Mouse (Mus musculus) testis, postnatal 10 days (tissue): Measurements from ENCODE around the gene Zfp646.
"Not testable (repeated sequence)": the region's sequence is repeated elsewhere in the genome, so short reads cannot be mapped to it uniquely, and the experiment has no call there.

Source experiments
- DNase-seq: peaks from one replicate; pipeline ENCODE4 v3.0.0; 2021; ENCODE audit warnings: low spot score

Gene Zfp646

DNA sequence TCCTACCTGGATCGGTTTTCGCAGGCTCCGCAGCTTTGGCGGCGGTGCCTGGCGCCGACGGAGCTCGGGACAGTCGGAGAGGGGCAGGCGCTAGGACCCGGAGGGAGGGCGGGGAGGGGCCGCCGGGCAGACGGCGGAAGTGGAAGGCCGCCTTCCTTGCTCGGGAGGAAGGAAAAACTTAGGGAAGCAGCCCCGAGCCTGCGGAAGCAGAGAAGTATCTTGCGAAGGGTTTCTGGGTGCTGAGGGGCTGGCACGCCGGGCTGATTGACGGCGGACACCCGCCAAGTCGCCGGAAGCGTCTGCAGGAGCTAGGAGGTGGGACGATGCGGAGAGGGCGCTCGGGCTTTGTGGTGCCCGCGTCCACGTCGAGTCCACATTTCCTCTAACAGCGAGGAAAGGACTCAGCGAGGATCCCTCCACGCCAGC lies at the start of gene Zfp646:
TSS of gene Zfp646 (plus strand) at position 181 of the 426 bp plus-strand sequence.
- DNase-seq: peak; percentile 82

DNA sequence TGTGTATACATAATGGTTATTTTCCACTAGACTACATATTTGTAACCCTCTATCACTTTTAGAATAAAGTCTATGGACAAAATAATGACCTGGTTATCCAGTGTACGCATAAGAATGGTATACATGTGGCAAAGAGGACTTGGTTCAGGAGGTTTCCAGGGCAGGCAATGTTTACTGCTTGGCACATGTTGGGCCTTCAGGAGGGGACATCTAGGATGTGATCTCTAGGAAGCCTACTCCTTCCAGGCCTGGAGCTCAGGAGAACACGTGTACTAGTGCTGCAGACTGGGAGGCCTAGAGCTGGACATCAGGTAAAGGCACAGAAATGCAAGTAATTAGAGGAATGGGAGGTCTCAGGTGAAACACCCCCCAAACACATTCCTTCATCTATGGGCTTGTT lies 40.5 kb upstream of the Zfp646 start:
- DNase-seq: no peak

DNA sequence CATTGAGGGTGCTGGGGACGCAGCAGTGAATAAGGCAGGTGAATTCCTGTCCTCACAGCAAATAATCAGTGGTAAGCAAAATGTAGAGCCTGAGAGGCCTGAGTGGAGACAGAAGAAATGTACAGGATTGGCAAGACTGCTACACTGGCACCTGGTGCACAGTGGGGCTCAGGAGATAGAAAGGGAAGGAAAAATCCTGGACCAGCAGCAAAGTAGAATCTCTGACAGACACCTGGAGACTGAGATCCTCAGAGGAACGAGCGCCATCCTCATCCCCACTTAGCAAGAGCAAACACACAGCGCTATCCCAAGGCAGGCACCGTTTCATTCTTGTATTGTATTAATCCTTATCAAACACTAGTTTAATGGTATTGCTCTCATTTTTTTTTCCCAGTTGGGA lies 38.5 kb upstream of the Zfp646 start:
- DNase-seq: no peak

DNA sequence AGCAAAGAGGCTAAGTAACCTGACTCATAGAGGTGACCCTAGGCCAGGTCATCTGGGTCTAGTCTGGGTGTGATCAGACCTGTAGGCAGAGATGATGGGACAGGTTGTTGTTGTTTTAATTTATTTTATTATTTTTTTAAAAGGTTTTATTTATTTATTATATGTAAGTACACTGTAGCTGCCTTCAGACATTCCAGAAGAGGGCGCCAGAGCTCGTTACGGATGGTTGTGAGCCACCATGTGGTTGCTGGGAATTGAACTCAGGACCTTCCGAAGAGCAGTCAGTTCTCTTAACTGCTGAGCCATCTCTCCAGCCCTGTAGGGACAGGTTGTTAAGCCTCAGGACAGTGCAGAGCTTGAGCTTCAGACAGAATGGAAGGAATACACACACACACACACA lies 38.1 kb upstream of the Zfp646 start:
- not testable (repeated sequence) for DNase-seq

DNA sequence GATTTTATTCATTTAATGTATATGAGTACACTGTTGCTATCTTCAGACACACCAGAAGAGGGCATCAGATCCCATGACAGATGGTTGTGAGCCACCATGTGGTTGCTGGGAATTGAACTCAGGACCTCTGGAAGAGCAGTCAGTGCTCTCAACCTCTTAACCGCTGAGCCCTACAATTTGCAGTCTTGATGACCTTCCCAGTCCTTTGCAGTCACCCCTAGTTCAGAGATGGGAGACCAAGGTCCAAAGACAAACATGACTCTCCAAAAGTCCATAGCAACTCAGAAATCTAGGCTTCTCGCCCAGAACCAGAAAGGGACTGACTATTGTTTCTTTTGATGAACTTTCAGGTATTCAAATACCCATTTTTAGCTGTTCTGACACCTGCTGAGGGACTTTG lies 36.0 kb upstream of the Zfp646 start:
- not testable (repeated sequence) for DNase-seq

DNA sequence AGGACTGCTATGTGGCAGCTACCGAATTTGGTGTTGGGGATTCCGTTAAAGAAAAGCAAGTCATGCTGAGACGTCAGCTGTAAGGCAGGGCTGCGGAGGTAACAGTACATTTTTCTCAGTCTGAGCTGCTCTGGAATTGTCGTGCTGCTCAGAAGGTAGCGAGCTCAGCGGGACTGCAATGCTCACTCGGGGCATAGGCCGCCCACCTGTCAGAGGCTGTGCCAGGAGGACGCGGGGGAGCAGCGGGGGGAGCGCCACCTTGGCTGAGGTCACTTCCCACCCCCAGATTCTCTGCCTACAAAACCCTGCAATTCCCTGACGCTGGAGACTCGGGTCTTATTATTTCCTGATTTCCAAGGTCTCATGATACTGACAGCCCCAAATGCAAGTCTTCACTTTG lies 35.1 kb upstream of the Zfp646 start:
- DNase-seq: peak; percentile 82

DNA sequence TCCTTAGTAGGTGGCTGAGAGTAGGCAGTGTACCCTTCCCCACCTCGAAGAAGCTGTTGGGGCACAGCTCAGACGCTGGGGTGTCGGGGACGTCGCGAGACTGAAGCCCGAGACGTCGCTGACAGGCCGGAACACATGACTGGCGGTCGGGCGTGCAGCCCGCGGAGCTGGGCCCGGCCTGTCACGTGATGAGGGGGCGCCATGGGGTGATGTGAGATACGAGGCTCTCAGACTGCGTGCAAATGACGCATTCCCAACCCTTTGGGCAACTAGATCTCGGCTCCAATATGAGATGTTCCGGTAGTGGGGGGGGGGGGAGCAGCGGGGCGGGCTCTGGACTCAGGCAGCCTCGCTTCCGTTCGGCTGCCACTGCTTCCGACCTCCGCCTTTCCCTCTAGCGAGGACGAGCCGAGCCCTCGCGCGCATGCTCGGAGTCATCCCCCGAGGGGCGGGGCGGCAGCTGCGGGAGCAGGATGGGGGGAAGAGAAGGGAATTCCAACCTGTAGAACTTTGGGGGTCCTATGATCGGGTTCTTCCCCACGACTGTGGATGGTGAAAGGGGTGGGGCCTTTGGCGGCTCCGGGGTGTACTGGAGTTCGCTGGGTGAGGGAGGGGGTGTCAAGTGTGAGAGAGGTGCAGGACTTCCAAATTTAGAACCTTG lies 34.6 kb upstream of the Zfp646 start:
- peak; percentile 96 for DNase-seq

DNA sequence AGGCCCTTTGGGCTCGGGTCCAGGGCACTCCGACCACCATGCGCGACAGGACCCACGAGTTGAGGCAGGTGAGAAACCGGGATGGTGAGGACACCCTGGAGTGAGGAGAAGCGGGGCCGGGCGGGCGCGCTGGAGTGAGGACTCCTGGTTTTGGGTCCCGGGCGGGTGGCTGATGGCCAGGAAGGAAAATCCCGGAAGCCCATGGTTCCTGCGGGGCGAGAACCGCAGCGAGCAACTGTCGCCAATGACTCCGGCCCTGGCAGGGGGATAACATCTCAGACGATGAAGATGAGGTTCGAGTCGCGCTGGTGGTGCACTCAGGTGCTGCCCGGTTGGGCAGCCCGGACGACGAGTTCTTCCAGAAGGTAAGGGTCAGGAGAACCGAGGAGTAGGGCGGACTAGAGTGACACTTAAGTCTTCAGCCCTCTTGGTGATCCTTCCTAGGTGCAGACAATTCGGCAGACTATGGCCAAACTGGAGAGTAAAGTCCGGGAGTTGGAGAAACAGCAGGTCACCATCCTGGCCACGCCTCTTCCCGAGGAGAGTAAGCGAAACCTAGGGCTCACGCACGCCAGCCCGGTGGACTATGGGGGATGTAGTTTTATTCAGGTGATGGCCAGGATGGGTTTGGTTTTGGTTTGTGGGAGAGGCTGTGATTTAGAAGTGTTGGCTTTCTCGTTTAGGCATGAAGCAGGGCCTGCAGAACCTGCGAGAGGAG lies 33.9 kb upstream of the Zfp646 start:
- DNase-seq: peak; percentile 86

DNA sequence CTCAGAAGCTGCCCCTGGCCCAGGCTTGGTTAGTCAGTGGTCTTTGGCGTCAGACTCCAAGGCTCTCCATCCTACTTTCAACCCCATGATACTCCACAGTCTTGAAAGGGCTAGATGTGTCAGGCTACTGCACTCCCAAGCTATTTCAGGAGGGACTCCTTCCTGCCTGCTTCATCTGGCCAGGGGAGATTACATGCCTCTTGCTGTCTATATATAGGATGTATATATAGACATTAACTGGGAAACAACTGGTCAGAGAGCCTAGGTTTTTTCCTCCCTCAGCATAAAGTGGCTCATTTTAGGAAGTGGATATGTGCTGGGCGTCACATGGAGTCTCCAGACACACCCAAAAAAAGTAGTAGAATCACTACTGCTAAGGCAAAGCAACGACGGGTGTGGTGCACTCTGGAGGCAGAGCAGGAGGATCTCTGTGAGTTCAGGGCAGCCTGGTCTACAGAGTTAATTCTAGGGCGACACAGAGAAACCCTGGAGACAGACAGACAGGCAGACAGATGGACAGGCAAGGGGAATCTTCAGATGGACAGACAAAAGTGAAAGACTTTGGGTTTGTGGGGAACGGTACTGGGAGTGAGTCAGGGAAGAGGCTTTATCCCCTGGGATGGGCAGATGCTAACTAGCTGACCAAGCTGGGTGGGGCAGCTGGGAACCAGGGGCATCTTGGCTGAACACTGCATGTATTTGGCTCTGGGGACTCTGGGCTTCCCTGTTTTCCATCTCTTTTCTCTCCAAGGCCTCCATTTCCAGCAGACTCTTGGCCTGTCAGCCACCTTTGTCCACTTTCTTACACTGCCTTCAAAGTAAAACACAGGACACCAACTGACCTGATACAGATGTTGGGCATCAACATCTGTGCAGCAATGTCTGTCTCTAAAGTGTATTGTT lies 25.8 kb upstream of the Zfp646 start:
- no peak for DNase-seq

DNA sequence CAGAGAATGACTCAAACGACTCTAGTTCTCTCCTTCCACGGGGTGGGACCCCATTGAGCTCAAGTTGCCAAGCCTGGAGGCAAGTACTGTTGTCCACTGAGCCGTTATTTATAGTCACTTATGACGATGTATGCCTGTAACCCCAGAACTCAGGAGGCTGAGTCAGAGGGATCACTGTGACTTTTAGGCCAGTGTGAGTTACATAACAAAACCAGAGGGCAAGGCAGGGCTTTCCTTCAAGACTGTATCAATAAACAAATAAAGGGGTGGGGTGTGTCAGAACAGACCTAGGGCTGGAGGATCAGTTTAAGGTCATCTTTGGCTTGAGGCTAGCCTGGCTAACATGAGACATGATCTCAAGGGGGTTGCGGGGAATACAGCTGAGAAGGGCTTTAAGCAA lies 25.1 kb upstream of the Zfp646 start:
- no peak for DNase-seq

DNA sequence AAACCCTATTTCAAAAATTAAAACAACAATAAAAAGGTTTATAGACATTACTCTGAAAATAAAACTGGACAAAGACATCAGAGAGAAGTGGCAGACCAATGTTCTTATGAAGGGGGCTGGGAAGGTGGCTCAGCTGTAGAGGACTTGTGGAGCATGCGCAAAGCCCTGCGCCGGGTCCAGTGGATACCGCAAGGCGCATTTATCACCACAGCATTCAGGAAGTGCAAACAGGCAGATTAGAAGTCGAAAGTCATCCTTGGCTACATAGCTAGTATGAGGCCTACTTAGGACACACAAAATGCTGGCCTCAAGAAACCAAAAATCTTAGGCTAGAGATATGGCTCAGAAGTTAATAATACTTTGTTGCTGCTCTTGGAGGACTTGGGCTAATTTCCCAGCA lies 17.8 kb upstream of the Zfp646 start:
- no peak for DNase-seq

DNA sequence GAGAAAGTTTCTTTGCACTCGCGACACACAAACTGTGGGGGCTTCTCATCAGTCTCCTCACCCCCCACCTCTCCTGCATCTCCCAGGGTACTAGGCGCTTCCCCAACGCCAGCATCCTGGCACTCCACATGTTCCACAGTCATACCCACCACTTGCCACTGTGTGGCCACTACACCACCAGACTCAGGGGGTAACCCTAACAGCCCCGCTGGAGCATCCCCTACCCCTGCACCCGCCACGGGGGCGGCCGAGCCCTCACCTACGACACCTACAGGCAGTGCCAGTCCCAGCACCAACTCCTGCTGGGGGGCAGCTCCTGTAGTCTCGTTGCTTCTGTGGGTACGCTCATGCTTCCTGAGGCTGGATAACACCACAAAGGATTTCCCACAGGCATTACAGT lies 9.6 kb upstream of the Zfp646 start:
- DNase-seq: no peak

DNA sequence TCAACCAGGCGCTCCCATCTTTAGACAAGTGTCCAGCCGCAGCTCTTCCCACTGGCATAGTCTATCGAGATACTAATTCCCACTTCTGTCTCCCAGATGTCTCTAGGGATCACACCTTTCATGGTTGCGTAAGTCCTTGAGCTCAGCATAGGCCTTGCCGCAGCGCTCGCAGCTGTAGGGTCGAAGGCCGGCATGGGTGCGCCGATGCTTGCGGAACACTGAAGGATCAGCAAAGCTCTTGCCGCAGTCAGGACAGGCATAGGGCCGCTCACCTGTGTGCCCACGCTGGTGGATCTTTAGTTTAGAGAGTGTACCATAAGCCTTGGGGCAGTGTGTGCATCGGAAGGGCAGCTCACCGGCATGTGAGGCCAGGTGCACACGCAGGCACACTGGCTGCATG lies 8.4 kb upstream of the Zfp646 start:
- no peak for DNase-seq

DNA sequence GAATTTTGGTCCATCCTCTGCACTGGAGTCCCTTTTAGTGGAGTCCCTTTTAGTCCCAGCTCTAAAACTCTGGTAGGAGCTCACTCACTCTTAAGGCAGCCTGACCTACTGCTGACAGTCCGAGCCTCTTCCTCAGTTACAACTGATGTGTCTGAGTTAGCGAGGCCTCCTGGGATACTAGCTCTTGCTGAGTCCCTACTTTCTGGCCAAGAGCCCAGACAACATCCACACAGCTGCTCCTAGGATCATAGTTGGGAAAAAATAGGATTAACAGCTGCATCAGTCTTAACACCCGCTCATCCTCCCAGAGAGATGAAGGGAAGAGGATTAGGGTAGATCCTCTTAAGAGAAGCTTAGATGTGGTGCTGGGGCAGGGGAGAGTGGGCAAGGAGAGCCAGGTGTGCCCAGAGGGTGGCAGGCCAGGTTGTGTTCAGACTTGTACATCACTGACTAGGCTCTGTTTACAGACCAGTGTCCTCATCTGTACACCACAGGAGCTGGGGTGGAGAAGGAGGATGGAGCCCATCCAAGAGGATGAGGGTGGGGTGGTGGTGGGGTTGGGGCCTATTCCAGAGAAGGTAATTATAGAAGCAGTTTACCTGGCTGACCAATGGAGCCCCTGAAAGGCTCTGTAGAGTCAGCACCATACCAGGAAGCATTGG lies 6.7 kb upstream of the Zfp646 start:
- DNase-seq: no peak

DNA sequence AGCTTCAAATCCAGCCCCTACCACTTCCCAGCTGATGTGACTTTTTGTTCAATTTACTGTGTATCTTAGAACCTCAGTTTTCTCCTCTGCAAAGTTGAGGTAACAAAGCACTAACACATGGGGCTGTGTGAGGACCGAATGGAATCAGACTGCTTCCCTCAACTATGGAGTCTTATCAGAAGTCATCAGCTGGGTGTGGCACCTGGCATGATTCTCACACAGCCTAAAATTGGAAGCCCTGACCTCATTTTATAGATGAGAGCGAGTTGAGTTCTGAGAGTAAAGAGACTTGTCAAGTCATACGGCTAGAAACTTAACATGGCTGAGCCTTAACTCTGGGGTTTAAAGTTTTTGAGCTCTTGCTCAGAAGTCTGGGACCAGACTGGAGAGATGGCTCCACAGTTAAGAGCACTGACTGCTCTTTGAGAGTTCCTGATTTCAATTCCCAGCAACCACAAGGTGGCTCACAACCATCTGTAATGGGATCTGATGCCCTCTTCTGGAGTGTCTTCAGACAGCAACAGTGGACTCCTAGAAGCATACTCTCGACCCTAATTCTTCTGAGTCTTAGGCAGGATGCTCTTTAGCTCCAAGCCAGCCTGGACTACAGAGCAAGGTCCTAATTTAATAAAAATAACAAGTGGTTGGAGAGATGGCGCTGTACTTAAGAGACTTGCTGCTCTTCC lies 5.7 kb upstream of the Zfp646 start:
- DNase-seq: no peak

DNA sequence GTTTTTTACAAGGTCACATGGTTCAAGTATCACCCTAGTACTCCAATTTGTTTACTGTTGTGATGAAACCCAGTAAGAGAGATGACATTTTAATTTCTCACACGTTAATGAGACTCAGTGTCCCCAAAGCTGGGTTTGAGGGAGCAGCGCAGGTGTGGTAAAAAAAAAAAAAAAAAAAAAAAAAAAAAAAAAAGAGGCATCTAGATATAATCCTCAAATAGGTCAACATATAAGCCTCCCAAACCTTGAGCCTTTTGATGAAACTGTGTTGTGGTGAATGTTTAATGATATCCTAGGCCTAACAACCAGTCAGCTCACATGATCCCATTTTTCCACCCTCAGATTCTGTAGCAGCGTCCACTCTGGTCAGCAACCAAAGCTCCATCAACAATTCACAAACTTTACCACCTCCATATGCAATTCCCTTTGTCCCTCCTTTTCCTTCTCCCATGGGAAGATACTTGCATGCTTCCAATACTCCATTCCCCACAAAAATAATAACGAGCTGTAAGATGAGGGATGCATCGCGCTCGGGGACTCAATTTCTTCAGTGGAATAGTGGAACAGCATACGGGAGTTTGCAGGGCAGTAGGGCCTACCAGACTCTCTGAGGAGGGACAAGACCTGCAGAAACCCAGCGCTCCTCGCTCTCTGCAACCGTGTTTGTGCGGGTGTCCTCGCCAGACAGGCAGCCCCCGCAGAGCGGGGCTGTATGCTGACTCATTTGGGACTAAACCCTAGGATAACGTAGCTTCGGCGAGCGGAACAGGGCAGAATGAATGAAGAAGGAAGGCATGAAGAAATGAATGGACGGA lies 1.0 kb upstream of the Zfp646 start:
- DNase-seq: no peak

DNA sequence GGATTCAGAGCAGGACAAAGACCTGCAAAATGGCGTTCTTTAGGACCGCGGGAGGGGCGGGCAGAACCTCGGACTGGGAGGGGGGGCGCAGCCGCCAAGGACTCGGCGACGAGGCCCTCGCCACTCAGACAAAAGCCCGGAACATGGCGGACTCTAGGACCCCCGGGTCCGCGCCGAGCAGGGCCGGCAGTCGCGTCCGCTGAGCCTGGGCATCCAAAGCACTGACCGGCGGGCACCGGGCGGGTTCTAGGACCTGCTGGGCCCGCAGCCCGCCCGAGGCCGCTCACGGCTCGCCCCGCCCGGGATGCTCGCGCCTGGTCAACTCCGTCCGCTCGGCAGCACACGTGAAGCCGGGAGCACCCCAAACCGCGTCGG lies 407 bp upstream of the Zfp646 start:
- DNase-seq: peak; percentile 96

DNA sequence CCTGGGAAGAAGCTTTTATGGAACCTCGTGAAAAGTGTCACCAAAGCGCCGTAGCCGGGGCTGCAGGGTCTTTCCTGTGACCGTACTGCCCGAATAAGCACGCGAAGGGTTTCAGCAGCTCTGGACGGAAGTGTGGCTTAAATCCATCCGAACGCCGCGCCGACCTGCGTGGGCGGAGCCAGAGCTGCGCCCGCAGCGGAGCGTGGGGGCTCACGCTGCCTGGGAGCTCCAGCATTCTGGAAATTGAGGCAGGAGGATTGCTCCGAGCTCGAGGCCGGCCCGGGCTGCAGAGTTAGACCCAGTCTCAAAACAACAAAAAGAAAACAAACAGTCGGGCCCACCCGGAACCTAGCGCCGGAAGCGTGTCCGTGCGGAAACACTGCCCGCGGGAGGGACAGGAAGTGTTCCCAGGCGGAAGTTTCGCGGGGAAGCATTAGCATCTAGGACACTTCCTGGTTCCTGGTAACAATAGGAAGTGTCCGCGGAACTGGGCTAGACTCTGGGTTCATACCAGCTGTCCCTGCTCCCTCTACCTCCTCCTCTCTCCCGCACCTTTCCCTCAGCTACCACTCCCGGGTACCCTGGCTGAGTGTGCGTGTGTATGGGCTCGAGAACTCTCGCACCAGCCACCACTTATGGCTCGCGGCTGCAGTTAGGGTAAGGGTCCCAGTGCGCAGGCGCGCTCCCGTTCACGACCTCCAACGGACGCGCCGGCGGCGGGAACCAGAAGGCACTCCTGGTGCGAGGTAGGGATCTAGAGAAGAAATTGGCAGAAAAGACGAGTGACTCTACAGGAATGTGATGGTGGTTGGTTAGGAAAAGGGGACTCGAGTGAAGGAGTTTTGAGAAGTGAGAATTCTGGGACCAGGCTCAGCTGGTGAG lies 687 bp downstream of the Zfp646 start, which contains the start of gene Zfp668:
TSS of gene Zfp668 (minus strand) at position 362 of the 882 bp plus-strand sequence.
- peak; percentile 90 for DNase-seq

DNA sequence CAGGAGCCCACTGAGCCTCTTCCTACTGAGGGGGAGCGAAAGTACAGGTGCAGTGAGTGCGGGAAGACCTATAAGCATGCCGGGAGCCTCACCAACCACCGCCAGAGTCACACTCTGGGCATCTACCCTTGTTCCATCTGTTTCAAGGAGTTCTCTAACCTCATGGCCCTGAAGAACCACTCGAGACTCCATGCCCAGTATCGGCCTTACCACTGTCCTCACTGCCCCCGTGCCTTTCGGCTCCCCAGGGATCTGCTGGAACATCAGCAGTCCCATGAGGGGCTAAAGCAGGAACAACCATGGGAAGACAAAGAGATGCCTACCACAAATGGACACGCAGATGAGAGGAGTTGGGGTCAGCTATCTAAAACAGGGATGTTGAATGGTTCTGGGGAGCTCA lies 3.3 kb downstream of the Zfp646 start:
- DNase-seq: no peak

DNA sequence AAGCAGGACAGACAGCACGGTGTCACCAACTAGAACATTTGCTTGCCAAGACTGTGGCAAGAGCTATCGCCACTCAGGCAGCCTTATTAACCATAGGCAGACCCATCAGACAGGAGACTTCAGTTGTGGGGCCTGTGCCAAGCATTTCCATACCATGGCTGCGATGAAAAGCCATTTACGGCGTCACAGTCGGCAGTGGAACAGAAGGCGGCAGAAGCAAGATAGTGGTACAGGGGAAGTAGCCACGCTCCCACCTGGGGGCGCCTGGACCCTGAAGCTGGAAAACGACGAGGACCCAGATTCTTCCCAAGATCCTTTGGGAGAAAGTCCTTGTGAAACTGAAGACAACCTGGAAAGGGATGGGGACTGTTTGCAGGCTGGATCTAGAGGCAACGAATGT lies 4.4 kb downstream of the Zfp646 start:
- no peak for DNase-seq
